Mouse (Mus musculus): ENCODE results near the gene Tmem120b.
"Not testable (repeated sequence)": the region's sequence is repeated elsewhere in the genome, so short reads cannot be mapped to it uniquely, and the experiment has no call there.

The Tmem120b gene

GRCm38 (mm10) chr5:123051736-123052135 lies 16.5 kb upstream of the Tmem120b start:
- DNase-seq (ENCODE audit: low spot score in 2 of 2) = no peak

GRCm38 (mm10) chr5:123057366-123058250 lies 10.6 kb upstream of the Tmem120b start:
- peak; percentile 99 for DNase-seq (ENCODE audit: low spot score in 2 of 2)

DNA sequence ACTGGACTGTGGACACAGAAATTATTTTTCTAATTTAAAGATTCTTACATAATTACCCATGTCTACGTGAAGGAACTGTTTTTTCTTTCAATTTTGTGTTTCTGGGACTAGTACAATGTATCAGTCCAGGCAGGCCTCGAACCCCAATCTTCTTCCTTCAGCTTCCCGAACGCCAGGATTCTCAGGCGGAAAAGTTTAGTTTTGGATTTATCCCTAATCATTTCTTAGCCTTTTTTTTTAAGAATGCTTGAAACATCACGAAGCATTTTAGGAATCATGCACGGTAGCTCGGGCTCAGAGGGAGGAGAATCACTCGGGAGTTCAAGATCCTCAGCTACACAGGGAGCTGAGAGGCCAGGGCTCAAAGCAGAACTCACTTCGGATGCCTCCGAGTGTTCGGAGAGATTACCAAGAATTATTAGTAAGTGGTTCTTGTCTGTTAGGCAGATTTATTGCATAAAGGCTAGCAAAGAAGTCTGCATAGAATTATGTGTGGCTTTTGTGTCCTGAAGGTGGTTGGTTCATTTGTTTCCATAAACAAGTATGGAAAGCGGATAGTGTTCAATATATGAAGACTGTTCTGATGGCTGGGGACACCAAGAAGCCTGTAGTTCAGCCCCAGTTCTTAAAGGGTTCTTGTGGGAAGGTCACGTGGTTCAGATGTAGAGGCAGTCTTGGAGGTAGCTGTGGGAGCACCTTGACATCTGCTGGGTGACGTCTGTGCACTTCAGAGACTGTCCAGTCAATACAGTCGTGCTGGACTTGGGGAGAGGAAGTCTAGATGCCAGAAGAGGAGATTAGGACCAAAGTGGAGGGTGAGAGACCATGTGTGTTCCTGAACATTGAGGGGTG lies 9.7 kb upstream of the Tmem120b start:
- DNase-seq (ENCODE audit: low spot score in 2 of 2) = no peak

DNA sequence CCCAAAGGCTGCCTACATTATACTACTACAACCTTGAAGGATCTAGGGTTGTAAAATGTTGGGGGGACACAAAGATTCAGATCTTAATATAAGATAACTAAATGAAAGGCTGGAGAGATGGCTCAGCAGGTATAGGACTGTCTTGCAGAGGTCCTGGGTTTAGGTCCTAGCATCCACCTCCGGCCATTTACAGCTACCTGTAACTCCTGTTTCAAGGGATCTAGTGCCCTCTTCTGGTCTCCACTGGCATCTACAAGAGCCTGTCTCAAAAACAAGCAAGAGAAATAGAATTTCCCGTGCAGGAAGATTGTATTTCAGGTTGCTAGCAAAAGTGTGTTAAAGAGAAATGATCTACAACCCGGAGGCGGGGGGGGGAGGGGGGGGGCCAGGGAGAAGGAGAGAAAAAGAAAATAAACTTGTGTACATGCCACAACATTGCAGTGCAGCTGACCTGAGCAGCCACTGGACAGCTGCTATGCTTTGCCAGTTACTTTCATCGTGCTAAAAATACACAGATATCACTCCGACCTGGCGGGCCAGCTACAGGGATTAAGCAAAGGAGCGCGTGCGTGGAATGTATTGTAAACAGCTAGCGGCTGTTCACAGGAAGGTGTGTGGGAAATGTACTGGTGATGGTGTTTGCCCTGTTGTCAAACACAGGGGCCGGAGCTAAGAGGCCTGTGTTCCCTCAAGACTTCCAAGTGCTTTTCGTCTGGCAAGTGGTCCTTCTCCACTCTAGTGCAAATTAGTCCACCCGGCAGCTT lies 8.3 kb upstream of the Tmem120b start:
- no peak for DNase-seq (ENCODE audit: low spot score in 2 of 2)

DNA sequence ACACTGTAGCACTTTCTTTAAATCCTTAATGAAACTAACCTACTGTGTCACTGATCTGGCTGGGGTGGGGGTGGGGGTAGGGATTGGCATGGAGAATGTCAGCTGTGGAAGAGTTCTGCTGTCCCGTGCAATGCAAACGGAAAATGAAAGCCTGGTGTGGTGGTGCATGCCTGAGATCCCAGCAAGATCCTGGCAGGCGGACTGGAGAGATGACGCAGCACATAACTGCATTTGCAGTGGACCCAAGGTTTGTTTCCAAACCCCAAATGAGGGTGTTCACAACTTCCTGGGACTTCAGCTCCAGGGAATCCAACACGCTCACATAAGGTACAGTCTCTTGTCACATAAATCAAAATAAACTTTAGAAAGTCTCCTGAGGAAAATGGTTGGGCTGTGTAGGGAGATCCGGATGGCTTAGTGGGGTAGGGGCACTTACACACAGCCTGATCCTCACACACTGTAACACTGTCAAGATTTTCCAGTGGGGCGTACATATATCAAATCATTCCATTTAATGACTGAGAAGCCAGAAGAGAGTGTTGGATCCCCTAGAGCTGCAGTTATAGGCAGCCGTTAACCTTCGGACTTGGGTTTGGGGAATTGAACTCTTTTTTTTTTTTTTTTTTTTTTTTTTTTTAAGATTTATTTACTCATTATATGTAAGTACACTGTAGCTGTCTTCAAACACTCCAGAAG lies 7.4 kb upstream of the Tmem120b start:
- DNase-seq (ENCODE audit: low spot score in 2 of 2) = no peak

DNA sequence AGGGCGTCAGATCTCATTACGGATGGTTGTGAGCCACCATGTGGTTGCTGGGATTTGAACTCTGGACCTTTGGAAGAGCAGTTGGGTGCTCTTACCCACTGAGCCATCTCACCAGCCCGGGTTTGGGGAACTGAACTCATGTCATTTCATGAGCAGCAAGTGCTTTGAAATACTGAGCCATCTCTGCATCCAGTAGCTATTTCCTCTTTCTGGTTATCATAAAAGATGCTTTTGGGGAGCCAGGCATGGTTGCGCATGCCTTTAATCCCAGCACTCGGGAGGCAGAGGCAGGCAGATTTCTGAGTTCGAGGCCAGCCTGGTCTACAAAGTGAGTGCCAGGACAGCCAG lies 6.8 kb upstream of the Tmem120b start:
- DNase-seq (ENCODE audit: low spot score in 2 of 2) = not testable (repeated sequence)

DNA sequence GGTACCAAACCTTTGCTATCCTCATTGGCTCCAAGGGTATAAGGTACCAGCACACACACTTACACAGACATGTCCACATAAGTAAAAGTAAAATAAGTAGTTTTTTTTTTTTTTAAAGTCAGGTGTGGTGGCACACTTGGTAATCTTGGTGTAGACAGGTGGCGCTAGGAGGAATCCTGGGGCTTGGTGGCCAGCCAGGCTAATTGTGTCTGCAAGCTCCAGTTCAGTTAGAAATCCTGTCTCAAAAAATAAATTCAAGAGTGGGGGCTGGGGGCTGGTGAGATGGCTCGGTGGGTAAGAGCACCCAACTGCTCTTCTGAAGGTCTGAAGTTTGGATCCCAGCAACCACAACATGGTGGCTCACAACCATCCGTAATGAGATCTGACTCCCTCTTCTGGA lies 5.1 kb upstream of the Tmem120b start:
- no peak for DNase-seq (ENCODE audit: low spot score in 2 of 2)

DNA sequence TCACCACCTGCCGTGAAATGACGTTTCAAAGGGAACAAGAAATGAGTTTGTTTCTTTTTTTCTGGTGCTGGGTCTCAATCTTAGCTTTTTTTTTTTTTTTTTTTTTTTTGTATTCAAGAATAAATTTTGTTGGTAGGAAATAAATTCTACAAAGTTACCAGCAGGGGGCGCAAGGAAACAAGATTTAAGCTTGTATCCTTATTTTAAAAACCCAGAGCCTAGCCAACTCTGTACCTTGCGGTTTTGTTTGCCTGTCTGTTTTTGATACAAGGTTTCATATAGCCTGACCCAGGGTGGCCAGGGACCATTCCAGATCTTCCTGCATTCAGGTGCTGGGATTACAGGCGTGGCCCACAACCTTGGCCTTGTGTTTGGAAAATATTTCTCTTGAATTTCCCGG lies 4.0 kb upstream of the Tmem120b start:
- DNase-seq (ENCODE audit: low spot score in 2 of 2) = peak in 1 of 2 experiments; percentile 51

GRCm38 (mm10) chr5:123067395-123067995 lies 720 bp upstream of the Tmem120b start:
- DNase-seq (ENCODE audit: low spot score in 2 of 2) = no peak

DNA sequence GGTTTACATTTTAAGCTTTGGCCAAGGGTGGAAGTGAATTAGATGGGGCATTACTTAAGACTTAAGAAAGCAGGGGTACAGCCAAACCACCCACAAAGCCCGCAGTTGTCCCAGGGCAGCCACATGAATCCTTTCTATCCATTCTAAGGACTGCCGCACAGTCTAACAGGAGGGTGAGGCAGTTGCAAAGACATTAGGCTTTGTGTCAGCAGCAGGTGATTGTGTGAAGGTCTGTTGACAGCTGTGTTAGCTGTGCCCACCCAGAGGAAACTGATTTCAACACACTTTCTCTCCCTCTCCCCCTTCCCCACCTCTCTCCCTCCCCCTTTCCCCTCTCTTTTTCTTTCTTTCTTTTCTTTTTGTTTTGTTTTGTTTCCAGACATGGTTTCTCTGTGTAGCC lies 499 bp downstream of the Tmem120b start:
- no peak for DNase-seq (ENCODE audit: low spot score in 2 of 2)

DNA sequence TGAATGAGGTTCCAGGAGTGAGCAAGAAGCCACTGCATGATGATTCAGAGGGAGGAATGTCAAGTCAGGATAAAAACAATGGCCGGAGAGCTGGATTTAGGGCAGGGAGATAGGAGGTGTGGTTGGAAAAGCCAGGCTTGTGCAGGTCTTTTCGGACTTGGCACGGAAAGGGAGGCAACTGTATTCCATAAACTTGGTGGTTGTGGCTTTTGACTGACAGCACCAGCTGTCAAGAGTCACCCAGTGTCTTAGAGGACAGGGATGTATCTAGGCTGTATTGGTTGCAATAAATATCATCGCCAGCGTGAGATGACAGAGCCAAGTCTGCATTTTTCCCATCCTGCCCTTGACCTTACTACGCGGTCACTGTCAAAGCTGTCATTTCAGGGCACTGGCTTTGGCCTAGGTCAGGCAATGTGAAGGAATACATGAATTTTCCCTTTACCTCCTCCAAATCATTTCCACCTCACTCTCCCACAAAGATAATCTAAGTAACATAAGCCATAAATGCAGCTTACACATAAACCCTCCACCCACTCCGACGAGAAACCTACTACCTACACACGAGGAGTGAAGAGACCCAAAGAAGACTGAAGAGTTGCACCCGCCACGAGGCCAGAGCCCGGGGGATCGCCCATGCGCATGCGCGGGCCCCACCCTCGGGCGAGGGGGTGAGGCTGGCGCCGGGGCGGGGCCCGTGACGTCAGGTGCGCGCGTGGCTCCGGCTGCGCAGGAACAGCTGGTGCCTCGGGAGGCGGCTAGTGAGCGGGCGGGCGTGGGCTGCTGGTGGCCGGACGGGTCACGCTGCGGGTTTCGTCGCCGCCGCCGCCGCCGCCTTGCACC lies 7.6 kb downstream of the Tmem120b start:
- peak; percentile 85 to 90 for DNase-seq (ENCODE audit: low spot score in 2 of 2)

DNA sequence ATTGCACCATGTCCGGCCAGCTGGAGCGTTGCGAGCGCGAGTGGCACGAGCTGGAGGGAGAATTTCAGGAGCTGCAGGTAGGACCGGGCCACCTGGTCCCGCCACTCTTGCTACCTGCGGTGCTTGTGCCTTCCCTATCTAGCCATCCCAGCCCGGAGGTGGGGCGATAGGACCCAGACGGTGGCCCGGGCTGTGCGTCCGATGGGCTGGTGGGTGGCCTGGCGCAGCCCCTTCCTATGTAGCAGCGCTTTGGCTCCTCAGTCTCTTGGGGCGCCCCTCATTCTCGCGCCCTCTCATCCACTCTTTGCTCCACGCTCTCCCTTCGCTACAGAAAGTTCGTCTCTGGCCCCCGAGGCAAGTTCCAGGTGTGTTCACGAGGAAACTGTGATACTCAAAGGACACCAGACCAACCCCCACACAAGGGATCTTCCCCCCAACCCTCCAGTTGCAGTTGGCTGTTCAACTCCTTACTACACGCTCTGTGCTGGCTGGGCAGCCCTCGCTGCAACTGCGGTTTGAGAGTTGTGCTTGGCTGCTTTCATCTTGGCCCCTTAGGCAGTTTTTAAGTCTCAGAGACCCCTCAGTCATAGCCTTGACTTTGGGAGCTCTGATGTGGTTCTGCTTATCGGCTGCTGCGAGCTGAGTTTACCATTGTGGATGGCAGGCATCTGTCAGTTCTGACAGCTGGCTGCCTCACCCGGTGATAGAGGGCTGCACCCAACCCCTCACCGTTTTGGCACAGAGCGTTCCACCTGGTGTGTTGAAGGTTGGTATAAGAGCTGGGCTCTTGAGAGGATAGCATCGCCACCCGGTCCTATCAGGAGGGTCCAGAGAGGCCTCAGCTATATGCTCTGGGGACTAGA lies 8.4 kb downstream of the Tmem120b start:
- no peak for DNase-seq (ENCODE audit: low spot score in 2 of 2)

GRCm38 (mm10) chr5:123079568-123079967 lies 11.4 kb downstream of the Tmem120b start:
- no peak for DNase-seq (ENCODE audit: low spot score in 2 of 2)

DNA sequence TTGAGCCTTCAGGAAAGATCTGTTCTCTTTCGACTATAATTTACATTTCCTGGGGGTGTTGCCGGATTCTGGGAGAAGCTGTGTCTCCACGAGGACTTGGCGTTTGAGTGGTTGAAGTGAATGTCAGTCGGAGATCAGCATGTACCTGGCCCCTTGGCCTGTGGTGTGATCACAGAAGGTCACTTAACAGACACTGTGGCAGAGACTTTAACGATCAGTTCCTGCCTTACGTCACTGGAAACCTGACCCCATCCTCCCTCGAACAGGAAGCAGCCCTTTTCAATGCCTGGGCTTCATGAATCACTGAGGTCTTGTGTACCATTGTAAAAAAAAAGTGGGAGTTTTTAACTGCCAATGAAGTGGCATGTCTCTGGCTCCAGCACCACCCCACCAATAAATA lies 11.8 kb downstream of the Tmem120b start:
- DNase-seq (ENCODE audit: low spot score in 2 of 2) = no peak

GRCm38 (mm10) chr5:123080510-123080909 lies 12.3 kb downstream of the Tmem120b start:
- no peak for DNase-seq (ENCODE audit: low spot score in 2 of 2)

- DNase-seq (ENCODE audit: low spot score in 2 of 2) = no peak
Measured at GRCm38 (mm10) chr5:123083340-123084050, 15.3 kb downstream of the Tmem120b start.

- no peak for DNase-seq (ENCODE audit: low spot score in 2 of 2)
Measured at GRCm38 (mm10) chr5:123086501-123086900, 18.3 kb downstream of the Tmem120b start.

DNA sequence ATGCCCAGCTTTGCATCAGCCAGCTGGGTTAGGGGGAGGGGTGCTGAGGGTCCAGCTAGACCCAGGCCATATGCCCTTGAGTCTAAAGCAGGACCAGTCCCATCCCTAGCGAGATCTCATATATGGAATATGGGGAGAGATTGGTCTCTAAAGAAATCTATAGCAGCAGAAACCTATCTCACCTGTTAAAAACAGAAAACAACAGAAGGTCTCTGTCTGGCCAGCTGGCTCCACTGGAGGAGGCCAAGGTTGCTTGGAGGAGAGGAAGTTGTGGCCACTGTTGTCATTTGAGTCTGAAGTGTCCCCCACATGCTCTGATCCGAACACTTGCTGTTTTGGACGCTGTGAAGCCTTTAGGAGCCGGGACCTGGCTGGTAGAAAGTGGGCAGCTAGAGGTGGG lies 20.6 kb downstream of the Tmem120b start:
- DNase-seq (ENCODE audit: low spot score in 2 of 2) = no peak

Measured in frontal cortex, postnatal 10 days (tissue).